Mouse (Mus musculus) intestine, postnatal 0 days (tissue): ENCODE data around the gene Nfyb. TPM values are rescaled to one million over a fixed set of nuclear protein-coding genes. Genes with fewer than 3 reads are reported as not detected.

ENCODE experiments used
- ATAC-seq: fragments of 200-750 bp; cut with Nextera tagmentation; 2 replicates; pipeline ENCODE4 v1.8.0; 2017; ENCODE audit warnings: mild to moderate bottlenecking, moderate TSS enrichment, moderate library complexity
- H3K27ac ChIP-seq: fragments of 300-500 bp; sonication (generic); 2 replicates; pipeline ENCODE4 v1.5.1; 2014; ENCODE audit warnings: mild to moderate bottlenecking, low read depth, low read length, moderate library complexity
- H3K27me3 ChIP-seq: fragments of 300-500 bp; sonication (generic); replicated peaks from 2 replicates; pipeline ENCODE4 v1.6.1; 2014; ENCODE audit warnings: low read length, mixed read lengths; ENCODE audit not compliant: control insufficient read depth, insufficient read depth
- H3K36me3 ChIP-seq: fragments of 300-500 bp; sonication (generic); 2 replicates; pipeline ENCODE4 v1.6.1; 2014; ENCODE audit warnings: mild to moderate bottlenecking, moderate library complexity; ENCODE audit not compliant: control insufficient read depth, insufficient read depth
- H3K4me1 ChIP-seq: fragments of 300-500 bp; sonication (generic); replicated peaks from 2 replicates; pipeline ENCODE4 v1.6.1; 2014; ENCODE audit warnings: antibody characterized with exemption, low read length, mixed read lengths; ENCODE audit not compliant: control insufficient read depth, insufficient read depth
- H3K4me2 ChIP-seq: fragments of 300-500 bp; sonication (generic); replicated peaks from 2 replicates; pipeline ENCODE4 v1.6.1; 2014; ENCODE audit warnings: low read depth, mild to moderate bottlenecking, moderate library complexity
- H3K4me3 ChIP-seq: fragments of 300-500 bp; sonication (generic); 2 replicates; pipeline ENCODE4 v1.5.1; 2014; ENCODE audit warnings: low read depth, low read length
- H3K9ac ChIP-seq: fragments of 300-500 bp; sonication (generic); 2 replicates; pipeline ENCODE4 v1.6.1; 2014; ENCODE audit warnings: mild to moderate bottlenecking, low read depth, low read length
- H3K9me3 ChIP-seq: fragments of 300-500 bp; sonication (generic); 2 replicates; pipeline ENCODE4 v1.6.1; 2016; ENCODE audit warnings: mixed run types; ENCODE audit not compliant: control insufficient read depth
- CTCF ChIP-seq: sonication (generic); IDR thresholded peaks from 2 replicates; pipeline ENCODE4 v1.5.1; 2016; ENCODE audit warnings: low read depth, mild to moderate bottlenecking, control low read depth, antibody characterized with exemption, moderate library complexity
- WGBS: fragments of 180-500 bp; shearing (Covaris S2); extraction: QIAGEN DNeasy Blood & Tissue Kit; methylation state at CpG from one replicate; pipeline ENCODE4 v1.1.7; 2014; 5-methylcytosine and 5-hydroxymethylcytosine counted together
- polyA plus RNA-seq: library from polyadenylated mRNA; unstranded; fragments of >200 nt; fragmentation: Nextera tagmentation; extraction: Ambion mirVana; gene quantifications from 2 replicates; pipeline ENCODE4 v1.2.1, GENCODE M21; 2015

Gene Nfyb
- polyA plus RNA-seq, 1 experiment from 2014 or later, result 19.8 TPM

DNA sequence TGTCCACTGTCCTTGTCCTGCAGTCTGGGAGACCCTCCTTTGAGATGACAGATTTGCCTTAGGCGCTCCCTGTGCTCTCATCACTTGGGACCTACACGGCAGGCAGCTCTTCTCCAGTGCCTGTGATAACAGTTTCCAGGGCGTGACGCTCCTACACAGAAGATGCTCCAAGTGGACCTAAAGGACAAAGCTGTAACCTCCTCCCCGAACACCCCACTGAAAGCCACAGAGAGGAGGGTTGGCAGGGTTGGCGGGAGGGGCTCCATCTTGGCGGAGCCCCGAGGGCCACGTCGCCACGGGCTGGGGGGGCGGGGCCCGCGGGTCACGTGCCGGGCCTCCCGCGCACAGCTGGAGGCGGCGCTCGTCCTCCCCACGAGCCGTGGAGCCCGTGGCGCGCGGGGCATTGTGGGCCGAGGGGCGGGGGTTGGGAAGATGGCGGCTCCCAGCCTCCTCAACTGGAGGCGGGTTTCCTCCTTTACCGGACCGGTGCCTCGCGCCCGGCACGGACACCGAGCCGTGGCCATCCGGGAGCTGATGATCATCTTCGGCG, 65.2 kb downstream of the Nfyb start:
- TF ChIP-seq CTCF, result no peak
- Histone ChIP-seq H3K27ac (peak overlapping the region; percentile 50), H3K4me2 (peak overlapping the region; percentile 75), H3K27me3 (no peaks in the 10 kb centered on the region), H3K9me3 (no peaks in the 10 kb centered on the region), H3K9ac (peak overlapping the region; percentile 80), H3K4me3 (peak overlapping the region; percentile 100), H3K4me1 (0 out of 2 replicates have a peak, but pooled peaks cover 2% of the 10 kb centered on the region), H3K36me3 (0 out of 2 replicates have a peak, but pooled peaks cover 3% of the 10 kb centered on the region)
- WGBS, result under 1% methylated on average over 34 of the region's 42 CpGs
- peak; percentile 95 for ATAC-seq

Other genes starting within 250 kb of the Nfyb start
- gene 1190007I07Rik, start 140.9 kb downstream of the Nfyb start, polyA plus RNA-seq, result 39.8 and 42.2 TPM in 2 replicates
- 48.3 and 48.6 TPM in 2 replicates for gene Tdg, start 134.3 kb downstream of the Nfyb start, polyA plus RNA-seq
- 1.3 and 1.5 TPM in 2 replicates for gene Glt8d2, start 73.5 kb downstream of the Nfyb start, polyA plus RNA-seq
- gene Hcfc2, start 68.0 kb downstream of the Nfyb start, polyA plus RNA-seq, result 18.9 and 23.3 TPM in 2 replicates
- gene Txnrd1, start 69.8 kb upstream of the Nfyb start, polyA plus RNA-seq, result 65.7 and 67.7 TPM in 2 replicates
- 0.17 and 0.38 TPM in 2 replicates for gene Eid3, start 102.5 kb upstream of the Nfyb start, polyA plus RNA-seq
- 0.46 and 0.50 TPM in 2 replicates for gene Chst11, start 221.4 kb upstream of the Nfyb start, polyA plus RNA-seq